Mouse (Mus musculus): ENCODE results near the gene Tespa1.
"Not testable (repeated sequence)": the region's sequence is repeated elsewhere in the genome, so short reads cannot be mapped to it uniquely, and the experiment has no call there.

Tespa1 gene

GRCm38 (mm10) chr10:130344056-130344455, 21.4 kb downstream of the Tespa1 start:
- no peak for DNase-seq (ENCODE audit: extremely low read depth, low read depth, low spot score)

DNA sequence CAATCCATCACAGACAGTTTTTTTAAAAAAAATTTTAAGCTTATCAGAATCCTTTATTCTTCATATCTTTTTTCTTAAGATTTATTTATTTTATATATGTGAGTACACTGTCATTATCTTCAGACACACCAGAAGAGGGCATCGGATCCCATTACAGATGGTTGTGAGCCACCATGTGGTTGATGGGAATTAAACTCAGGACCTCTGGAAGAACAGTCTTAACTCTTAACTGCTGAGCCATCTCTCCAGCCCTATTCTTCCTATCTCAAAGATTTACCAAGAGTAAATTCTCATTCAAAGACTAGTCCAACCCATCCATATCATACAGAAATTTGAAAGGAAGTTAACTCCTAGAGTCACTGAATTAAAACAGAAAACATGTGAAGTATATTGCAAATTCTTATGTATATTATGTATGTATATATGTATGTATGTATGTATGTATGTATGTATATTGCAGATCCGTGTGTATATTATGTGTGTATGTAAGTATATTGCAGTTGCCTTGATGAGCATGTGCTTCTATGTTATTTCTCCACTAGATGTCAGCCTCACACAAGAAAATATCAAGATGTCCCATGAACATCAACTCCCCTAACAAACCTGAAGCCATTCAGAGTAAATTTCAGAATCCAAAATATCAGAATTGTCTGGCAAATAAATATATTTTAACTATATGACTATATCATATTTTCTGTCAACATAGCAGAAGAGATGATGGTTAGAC, 40.9 kb downstream of the Tespa1 start:
- DNase-seq (ENCODE audit: extremely low read depth, low read depth, low spot score): no peak

DNA sequence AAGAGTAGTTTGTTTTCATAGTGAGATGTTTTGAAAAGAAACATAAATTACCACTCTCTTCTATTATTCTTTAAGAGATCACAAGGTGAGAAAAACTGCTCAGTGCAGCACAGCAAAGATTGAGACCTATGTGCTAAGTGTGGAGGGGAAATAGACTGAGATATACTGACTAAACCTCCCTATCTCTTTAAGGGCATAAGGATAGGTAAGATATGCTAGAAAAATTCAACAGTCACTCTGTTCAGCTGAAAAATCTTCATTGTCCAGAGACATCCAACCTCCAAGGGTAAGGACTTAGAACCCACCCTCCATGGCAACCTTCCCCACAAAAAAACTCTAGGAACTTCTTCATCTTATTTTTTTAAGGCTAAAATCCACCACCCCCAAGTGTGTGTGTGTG, 42.1 kb downstream of the Tespa1 start:
- no peak for DNase-seq (ENCODE audit: extremely low read depth, low read depth, low spot score)

DNA sequence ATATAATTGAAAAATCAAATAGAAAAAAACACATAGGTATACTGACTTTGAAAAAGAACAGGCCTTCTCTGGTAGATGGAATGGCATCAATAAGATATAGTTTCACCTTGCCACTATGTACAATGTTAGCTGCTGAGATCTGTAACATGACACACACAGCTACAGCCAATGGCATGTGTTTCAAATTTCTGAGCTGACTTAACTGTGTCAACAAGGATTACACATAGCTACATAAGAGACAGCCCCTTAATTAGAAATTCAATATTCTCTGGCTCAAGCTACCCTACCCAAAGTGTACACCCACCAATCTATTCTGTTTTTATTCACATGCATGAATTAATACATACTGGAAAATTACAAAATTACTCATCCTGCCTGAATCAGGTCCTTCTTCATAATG, 45.7 kb downstream of the Tespa1 start:
- DNase-seq (ENCODE audit: extremely low read depth, low read depth, low spot score): no peak

DNA sequence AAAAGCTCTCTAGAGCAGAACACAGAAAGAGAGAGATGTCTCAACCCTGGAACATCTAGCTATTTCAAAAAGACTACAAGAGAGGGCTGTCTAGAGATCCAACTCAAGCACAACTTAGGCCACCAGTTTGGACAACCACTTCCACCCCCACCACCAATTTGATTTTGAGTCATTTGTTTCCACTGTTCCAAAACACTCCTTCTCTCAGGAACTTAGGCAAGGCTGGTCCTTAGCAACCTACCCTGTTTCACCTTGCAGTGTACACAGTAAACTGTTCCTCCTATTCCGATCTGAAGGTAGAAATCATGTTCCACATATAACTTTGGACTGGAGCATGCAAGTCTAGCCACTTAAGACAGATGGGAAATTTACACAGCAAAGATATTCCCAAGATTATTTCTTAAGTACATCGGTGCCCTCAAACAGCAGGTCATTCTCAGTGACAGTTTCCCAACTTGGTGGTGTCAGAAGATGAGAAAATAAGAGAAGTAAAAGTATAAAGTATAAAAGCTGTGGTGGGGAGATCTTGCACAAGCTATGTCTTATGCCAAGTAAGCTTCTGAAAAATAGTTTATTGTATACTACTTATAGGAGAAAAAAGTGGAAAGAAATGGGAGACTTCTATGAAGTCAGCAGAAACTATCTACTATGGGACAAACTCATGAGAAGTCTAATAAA, 47.5 kb downstream of the Tespa1 start:
- DNase-seq (ENCODE audit: extremely low read depth, low read depth, low spot score): no peak

GRCm38 (mm10) chr10:130371644-130372043, 49.0 kb downstream of the Tespa1 start:
- no peak for DNase-seq (ENCODE audit: extremely low read depth, low read depth, low spot score)

DNA sequence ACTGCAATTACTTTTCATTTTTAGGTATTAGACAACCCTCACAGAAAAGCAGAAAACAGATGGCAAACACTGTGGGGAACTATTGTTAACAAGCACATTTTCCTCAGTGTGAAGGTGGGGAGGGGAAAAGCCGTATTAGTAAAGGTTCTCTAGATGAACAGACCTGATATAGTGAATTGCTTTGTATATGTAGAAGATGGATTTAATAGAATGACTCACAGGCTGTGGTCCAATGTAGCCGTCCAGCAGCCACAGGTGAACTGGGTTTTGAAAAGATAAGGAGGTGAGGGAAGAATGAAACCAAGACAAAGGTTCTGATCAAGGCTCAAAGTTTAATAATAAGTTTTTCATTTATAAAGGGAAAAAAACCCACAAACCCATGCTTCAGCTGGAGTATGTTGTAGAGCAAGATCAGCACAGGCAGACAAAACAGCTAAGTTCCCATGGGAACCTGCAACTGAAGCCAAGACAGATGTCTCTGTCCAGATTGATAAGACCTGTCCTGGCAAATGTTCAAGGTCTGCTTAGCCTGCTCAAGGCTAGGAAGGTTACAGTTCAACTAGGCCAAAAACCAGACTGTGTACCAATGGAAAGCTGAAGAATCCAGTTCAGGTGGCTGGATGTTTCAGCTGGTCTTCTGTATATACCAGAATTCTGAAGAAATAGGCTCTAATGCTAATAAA, 50.0 kb downstream of the Tespa1 start:
- no peak for DNase-seq (ENCODE audit: extremely low read depth, low read depth, low spot score)

- DNase-seq (ENCODE audit: extremely low read depth, low read depth, low spot score): no peak
Measured at GRCm38 (mm10) chr10:130375145-130375544, 52.5 kb downstream of the Tespa1 start.

- DNase-seq (ENCODE audit: extremely low read depth, low read depth, low spot score): no peak
Measured at GRCm38 (mm10) chr10:130394232-130394631, 71.6 kb downstream of the Tespa1 start, which contains the start of gene Vmn2r84. Gene Vmn2r84 (minus strand): TSS chr10:130394332.

- DNase-seq (ENCODE audit: extremely low read depth, low read depth, low spot score): not testable (repeated sequence)
Measured at GRCm38 (mm10) chr10:130412167-130412698, 89.6 kb downstream of the Tespa1 start.
